Mouse (Mus musculus) G1E (cell line): ENCODE results near the gene Cog4. TPM values are rescaled to one million over a fixed set of nuclear protein-coding genes. Genes with fewer than 3 reads are reported as not detected.
"Not testable (repeated sequence)": the region's sequence is repeated elsewhere in the genome, so short reads cannot be mapped to it uniquely, and the experiment has no call there.

Experiments used
- ATAC-seq: 2 replicates; pipeline ENCODE4 v1.8.0; 2016; ENCODE audit warnings: mild to moderate bottlenecking; ENCODE audit not compliant: insufficient number of reproducible peaks, poor library complexity, low FRiP score, severe bottlenecking; ENCODE audit errors: extremely low read depth
- DNase-seq: peaks from one replicate; pipeline ENCODE4 v3.0.0; 2012; ENCODE audit warnings: low spot score
- H3K27me3 ChIP-seq: 2 replicates; pipeline ENCODE4 v1.6.1; 2012; ENCODE audit warnings: mild to moderate bottlenecking, low read length, inconsistent platforms; ENCODE audit not compliant: insufficient read depth
- H3K36me3 ChIP-seq: replicated peaks from 2 replicates; pipeline ENCODE3; 2012; ENCODE audit warnings: mild to moderate bottlenecking, inconsistent platforms
- H3K4me1 ChIP-seq: 2 replicates; pipeline ENCODE4 v1.6.1; 2012; ENCODE audit warnings: low read depth, low read length, inconsistent platforms, mixed read lengths; ENCODE audit not compliant: insufficient read depth
- H3K4me3 ChIP-seq: 2 replicates; pipeline ENCODE4 v1.5.1; 2012; ENCODE audit warnings: low read depth, mild to moderate bottlenecking, inconsistent platforms, low read length, moderate library complexity, mixed read lengths
- H3K9me3 ChIP-seq: replicated peaks from 2 replicates; pipeline ENCODE4 v1.6.1; 2012; ENCODE audit warnings: inconsistent platforms
- CTCF ChIP-seq: IDR thresholded peaks from 2 replicates; pipeline ENCODE4 v1.5.1; 2012; ENCODE audit warnings: low read depth, low read length, inconsistent platforms, mixed read lengths
- GATA1 ChIP-seq: IDR thresholded peaks from 2 replicates; pipeline ENCODE4 v1.6.1; 2012; ENCODE audit warnings: borderline replicate concordance, low read length, inconsistent platforms, mixed read lengths
- GATA2 ChIP-seq: IDR thresholded peaks from 2 replicates; pipeline ENCODE4 v1.6.1; 2012; ENCODE audit warnings: low read depth, low read length, inconsistent platforms, borderline replicate concordance
- POLR2AphosphoS5 ChIP-seq: IDR thresholded peaks from 2 replicates; pipeline ENCODE4 v1.6.1; 2012; ENCODE audit warnings: low read depth, low read length, inconsistent platforms; ENCODE audit not compliant: insufficient replicate concordance
- TAL1 ChIP-seq: conservative IDR thresholded peaks from 2 replicates; pipeline ENCODE4 v1.6.1; 2012; ENCODE audit warnings: low read depth, low read length, inconsistent platforms, mixed read lengths
- polyA plus RNA-seq: library from polyadenylated mRNA; stranded (reverse); fragments of >175 nt; gene quantifications from 2 replicates; pipeline ENCODE4 v1.2.3, GENCODE M21; 2012
- total RNA-seq, 2 experiments: library from RNA; stranded (forward) in 1 of 2; stranded (reverse) in 1 of 2; fragments of 200-1000 nt in 1 of 2; fragments of >200 nt in 1 of 2; fragmentation: Nextera tagmentation in 1 of 2; gene quantifications; 2 replicates each; pipeline ENCODE4 v1.2.3; 2014 to 2017

Cog4 gene
- total and polyA plus RNA-seq, 3 experiments: 20.2 to 45.6 (median 32.8) TPM

GRCm38 (mm10) chr8:110926690-110927089 is 80.3 kb downstream of the Cog4 start:
- H3K36me3 ChIP-seq: peaks cover 75% of the 10 kb centered on the region
- H3K9me3 ChIP-seq: no peaks in the 10 kb centered on the region
- H3K4me1 ChIP-seq: peaks cover 94% of the 10 kb centered on the region
- ATAC-seq (no peak), DNase-seq (peak; percentile 40)
- TF ChIP-seq GATA2: no peak
- TF ChIP-seq POLR2AphosphoS5: no peak
- TF ChIP-seq GATA1: no peak
- TF ChIP-seq TAL1: no peak
- no peak for TF ChIP-seq CTCF
- peak overlapping the region; percentile 62; the same call in 1 of the 2 replicates for H3K4me3 ChIP-seq
- no peaks in the 10 kb centered on the region for H3K27me3 ChIP-seq

DNA sequence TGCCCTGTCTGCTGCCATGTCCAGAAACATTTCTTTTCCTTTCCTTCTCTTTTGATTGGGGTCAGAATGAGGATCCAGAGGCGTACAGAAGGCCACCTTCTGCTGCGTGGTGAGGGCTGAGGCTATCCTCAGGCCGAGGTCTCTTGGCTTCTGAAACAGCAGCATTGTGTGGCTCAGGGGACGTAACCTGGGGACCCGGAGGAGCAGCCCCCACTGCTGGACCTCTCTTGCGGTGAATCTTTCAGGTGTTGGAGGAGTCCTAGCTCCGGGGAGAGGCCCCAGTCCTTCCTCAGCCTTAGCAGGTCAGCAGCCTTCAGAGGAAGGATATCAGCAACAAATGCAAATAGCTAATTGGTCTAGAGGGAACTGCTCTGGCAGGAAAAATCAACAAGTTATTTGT is 82.0 kb downstream of the Cog4 start:
- DNase-seq: peak; percentile 33
- H3K36me3 ChIP-seq: peaks cover 68% of the 10 kb centered on the region

DNA sequence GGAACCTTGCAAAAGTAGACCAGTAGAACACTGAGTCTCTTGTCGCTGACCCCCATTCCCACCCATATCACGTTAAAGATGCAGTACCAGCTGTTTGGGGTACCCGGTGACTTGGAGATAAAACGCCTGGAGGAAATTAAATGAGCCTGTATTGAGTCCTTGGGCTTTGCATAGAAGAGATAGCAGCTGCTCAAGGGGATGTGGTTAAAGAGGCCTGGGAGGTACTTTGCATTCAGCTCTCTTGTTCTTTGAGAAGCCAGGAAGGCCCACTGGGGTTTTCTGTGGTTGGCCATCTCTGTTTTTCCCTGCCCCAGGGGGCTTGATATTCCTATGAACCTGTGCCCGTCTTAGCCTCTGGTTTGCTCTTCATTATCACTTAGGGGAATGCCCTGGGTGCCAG is 82.7 kb downstream of the Cog4 start:
- DNase-seq (peak; percentile 78), ATAC-seq (peak; percentile 79)
- Histone ChIP-seq H3K27me3 (no peaks in the 10 kb centered on the region), H3K36me3 (peaks cover 68% of the 10 kb centered on the region), H3K4me1 (peaks cover 94% of the 10 kb centered on the region), H3K9me3 (no peaks in the 10 kb centered on the region), H3K4me3 (no peak overlapping the region; the same call in 1 of the 2 replicates)
- no peak for TF ChIP-seq GATA2
- no peak for TF ChIP-seq CTCF
- TF ChIP-seq TAL1: peak; percentile 97

More for the DNA sequence above, 82.0 kb downstream of the Cog4 start:
- ATAC-seq: no peak
- Histone ChIP-seq H3K4me1 (peaks cover 94% of the 10 kb centered on the region), H3K9me3 (no peaks in the 10 kb centered on the region), H3K4me3 (peak overlapping the region; percentile 65; the same call in 1 of the 2 replicates), H3K27me3 (no peaks in the 10 kb centered on the region)
- TF ChIP-seq TAL1 (no peak), GATA1 (no peak), CTCF (no peak), POLR2AphosphoS5 (no peak), GATA2 (no peak)

DNA sequence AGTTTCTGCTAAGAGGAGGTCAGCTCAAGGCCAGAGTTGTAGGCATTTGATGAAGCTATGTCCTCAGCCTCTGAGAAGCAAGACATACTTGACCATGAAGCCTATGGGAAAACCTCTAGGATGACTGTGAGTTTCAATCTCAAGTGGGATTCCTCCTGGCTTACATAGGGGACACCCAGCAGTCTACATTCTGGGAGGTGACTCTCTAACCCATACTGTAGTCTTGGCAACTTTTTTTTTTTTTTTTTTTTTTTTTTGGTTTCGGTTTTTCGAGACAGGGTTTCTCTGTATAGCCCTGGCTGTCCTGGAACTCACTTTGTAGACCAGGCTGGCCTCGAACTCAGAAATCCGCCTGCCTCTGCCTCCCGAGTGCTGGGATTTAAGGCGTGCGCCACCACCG is 83.3 kb downstream of the Cog4 start:
- H3K4me3 ChIP-seq, DNase-seq, H3K27me3 ChIP-seq, H3K9me3 ChIP-seq, ATAC-seq: not testable (repeated sequence)
- Histone ChIP-seq H3K36me3 (peaks cover 68% of the 10 kb centered on the region), H3K4me1 (peaks cover 94% of the 10 kb centered on the region)

DNA sequence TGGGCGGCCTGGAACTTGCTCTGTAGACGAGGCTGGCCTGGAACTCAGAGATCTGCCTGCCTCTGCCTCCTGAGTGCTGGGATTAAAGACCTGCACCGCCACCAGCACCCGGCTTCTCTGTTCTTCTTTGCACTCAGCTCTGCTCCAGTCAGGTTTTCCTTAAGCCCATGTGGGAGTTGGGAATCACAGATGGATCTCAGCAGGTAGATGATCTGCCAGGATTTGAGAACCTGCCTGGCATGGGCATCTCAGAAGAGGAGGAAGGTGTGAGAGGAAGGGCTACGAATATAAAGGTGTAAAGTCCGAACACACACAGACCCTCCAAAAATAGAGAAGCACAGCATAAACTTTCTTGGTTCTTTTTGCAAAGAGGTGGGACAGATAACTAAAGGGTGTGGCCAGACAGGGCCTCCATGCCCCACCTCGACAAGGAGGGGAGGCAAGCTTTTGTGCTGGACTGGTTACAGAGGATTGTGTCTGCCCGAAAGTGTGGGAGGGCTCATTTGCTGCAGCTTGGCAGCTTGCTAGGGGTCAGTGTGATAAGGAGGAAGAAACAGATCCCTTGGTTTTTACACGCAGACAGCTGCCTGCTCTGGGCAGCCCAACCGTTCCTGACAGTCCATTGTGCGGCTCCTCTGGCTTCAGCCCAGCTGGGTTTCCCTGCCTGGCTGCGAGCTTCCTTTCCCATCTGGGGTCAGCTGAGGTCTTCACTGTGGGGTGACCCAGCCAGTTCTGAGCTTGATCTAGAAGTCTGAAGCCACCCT is 85.0 kb downstream of the Cog4 start:
- H3K27me3 ChIP-seq: no peaks in the 10 kb centered on the region
- H3K4me1 ChIP-seq: peaks cover 96% of the 10 kb centered on the region
- peak; percentile 43 for ATAC-seq
- TF ChIP-seq TAL1: peak; percentile 29; the same call in 1 of the 2 replicates
- no peak for TF ChIP-seq GATA1
- peaks cover 72% of the 10 kb centered on the region for H3K36me3 ChIP-seq
- H3K4me3 ChIP-seq: peak overlapping the region; percentile 69
- no peaks in the 10 kb centered on the region for H3K9me3 ChIP-seq
- peak; percentile 67 for DNase-seq

Other genes with a start within 250 kb of the Cog4 start
- gene Vac14, start 228.0 kb upstream of the Cog4 start, total RNA-seq (2014; fragmentation: Nextera tagmentation): 48.5 and 52.1 TPM in 2 replicates
- gene Vac14, start 228.0 kb upstream of the Cog4 start, total RNA-seq (2017): 25.7 and 25.8 TPM in 2 replicates
- gene Vac14, start 228.0 kb upstream of the Cog4 start, polyA plus RNA-seq: 70.1 and 75.2 TPM in 2 replicates
- not detected in 2 replicates for gene Mtss1l, start 125.1 kb upstream of the Cog4 start, total RNA-seq (2014; fragmentation: Nextera tagmentation)
- 0.17 and 0.33 TPM in 2 replicates for gene Mtss1l, start 125.1 kb upstream of the Cog4 start, total RNA-seq (2017)
- 0.15 and 0.37 TPM in 2 replicates for gene Mtss1l, start 125.1 kb upstream of the Cog4 start, polyA plus RNA-seq
- gene Il34, start 40.7 kb upstream of the Cog4 start, total RNA-seq (2014; fragmentation: Nextera tagmentation): not detected in 2 replicates
- not detected in 2 replicates for gene Il34, start 40.7 kb upstream of the Cog4 start, total RNA-seq (2017)
- not detected in 2 replicates for gene Il34, start 40.7 kb upstream of the Cog4 start, polyA plus RNA-seq
- 173 and 176 TPM in 2 replicates for gene Sf3b3, start 187 bp downstream of the Cog4 start, total RNA-seq (2014; fragmentation: Nextera tagmentation)
- 192 and 201 TPM in 2 replicates for gene Sf3b3, start 187 bp downstream of the Cog4 start, total RNA-seq (2017)
- gene Sf3b3, start 187 bp downstream of the Cog4 start, polyA plus RNA-seq: 10.1 and 13.6 TPM in 2 replicates
- 6.8 and 7.1 TPM in 2 replicates for gene Fuk, start 55.9 kb downstream of the Cog4 start, total RNA-seq (2014; fragmentation: Nextera tagmentation)
- 8.9 and 9.8 TPM in 2 replicates for gene Fuk, start 55.9 kb downstream of the Cog4 start, total RNA-seq (2017)
- gene Fuk, start 55.9 kb downstream of the Cog4 start, polyA plus RNA-seq: 15.6 and 17.5 TPM in 2 replicates
- gene St3gal2, start 73.3 kb downstream of the Cog4 start, total RNA-seq (2014; fragmentation: Nextera tagmentation): 94.4 and 95.8 TPM in 2 replicates
- 22.8 and 23.1 TPM in 2 replicates for gene St3gal2, start 73.3 kb downstream of the Cog4 start, total RNA-seq (2017)
- gene St3gal2, start 73.3 kb downstream of the Cog4 start, polyA plus RNA-seq: 115 and 124 TPM in 2 replicates
- gene Ddx19a, start 151.2 kb downstream of the Cog4 start, total RNA-seq (2014; fragmentation: Nextera tagmentation): 205 and 207 TPM in 2 replicates
- 38.2 and 45.1 TPM in 2 replicates for gene Ddx19a, start 151.2 kb downstream of the Cog4 start, total RNA-seq (2017)
- gene Ddx19a, start 151.2 kb downstream of the Cog4 start, polyA plus RNA-seq: 60.3 and 81.1 TPM in 2 replicates
- gene Ddx19b, start 185.2 kb downstream of the Cog4 start, total RNA-seq (2014; fragmentation: Nextera tagmentation): 17.4 and 18.8 TPM in 2 replicates
- gene Ddx19b, start 185.2 kb downstream of the Cog4 start, total RNA-seq (2017): 21.7 and 21.9 TPM in 2 replicates
- gene Ddx19b, start 185.2 kb downstream of the Cog4 start, polyA plus RNA-seq: 5.1 and 6.3 TPM in 2 replicates
- gene Aars, start 186.5 kb downstream of the Cog4 start, total RNA-seq (2014; fragmentation: Nextera tagmentation): 126 and 131 TPM in 2 replicates
- 77.0 and 81.8 TPM in 2 replicates for gene Aars, start 186.5 kb downstream of the Cog4 start, total RNA-seq (2017)
- 37.3 and 56.4 TPM in 2 replicates for gene Aars, start 186.5 kb downstream of the Cog4 start, polyA plus RNA-seq
- not detected in 2 replicates for gene Exosc6, start 209.7 kb downstream of the Cog4 start, total RNA-seq (2014; fragmentation: Nextera tagmentation)
- gene Exosc6, start 209.7 kb downstream of the Cog4 start, total RNA-seq (2017): 13.9 and 17.0 TPM in 2 replicates
- 88.0 and 119 TPM in 2 replicates for gene Exosc6, start 209.7 kb downstream of the Cog4 start, polyA plus RNA-seq
- not detected in 2 replicates for gene Clec18a, start 245.8 kb downstream of the Cog4 start, total RNA-seq (2014; fragmentation: Nextera tagmentation)
- 0.05 and 0.06 TPM in 2 replicates for gene Clec18a, start 245.8 kb downstream of the Cog4 start, total RNA-seq (2017)
- not detected in 2 replicates for gene Clec18a, start 245.8 kb downstream of the Cog4 start, polyA plus RNA-seq
- gene Pdpr, start 248.0 kb downstream of the Cog4 start, total RNA-seq (2014; fragmentation: Nextera tagmentation): 14.0 and 15.7 TPM in 2 replicates
- gene Pdpr, start 248.0 kb downstream of the Cog4 start, total RNA-seq (2017): 19.4 and 20.5 TPM in 2 replicates
- 8.7 and 9.5 TPM in 2 replicates for gene Pdpr, start 248.0 kb downstream of the Cog4 start, polyA plus RNA-seq